Mouse (Mus musculus) embryonic facial prominence, embryonic 10.5 days (tissue): Measurements from ENCODE around the gene Tbc1d15. TPM values are rescaled to one million over a fixed set of nuclear protein-coding genes. Genes with fewer than 3 reads are reported as not detected.
A peak's percentile ranks its signal among the peaks of the same experiment; 100 is the strongest.

Source experiments
- DNase-seq: peaks from one replicate; pipeline ENCODE4 v3.0.0-alpha.2; 2017; ENCODE audit warnings: low spot score
- H3K27ac ChIP-seq: fragments of 300-500 bp; sonication (generic); replicated peaks from 2 replicates; pipeline ENCODE4 v1.5.1; 2016; ENCODE audit warnings: mild to moderate bottlenecking
- H3K27me3 ChIP-seq: fragments of 300-500 bp; sonication (generic); replicated peaks from 2 replicates; pipeline ENCODE4 v1.6.1; 2016; ENCODE audit warnings: low read depth, mild to moderate bottlenecking; ENCODE audit not compliant: poor library complexity, severe bottlenecking
- H3K36me3 ChIP-seq: fragments of 300-500 bp; sonication (generic); replicated peaks from 2 replicates; pipeline ENCODE4 v1.6.1; 2016; ENCODE audit warnings: mild to moderate bottlenecking, moderate library complexity
- H3K4me1 ChIP-seq: fragments of 300-500 bp; sonication (generic); 2 replicates; pipeline ENCODE4 v1.6.1; 2016
- H3K4me3 ChIP-seq: fragments of 300-500 bp; sonication (generic); 2 replicates; pipeline ENCODE4 v1.5.1; 2016; ENCODE audit warnings: mild to moderate bottlenecking, moderate library complexity
- H3K9me3 ChIP-seq: fragments of 300-500 bp; sonication (generic); 2 replicates; pipeline ENCODE4 v1.6.1; 2016; ENCODE audit warnings: mild to moderate bottlenecking
- WGBS: fragments of 180-500 bp; shearing (Covaris S2); methylation state at CpG from one replicate; pipeline ENCODE4 v1.1.7; 2016; 5-methylcytosine and 5-hydroxymethylcytosine counted together
- polyA plus RNA-seq: library from polyadenylated mRNA; unstranded; fragments of >200 nt; fragmentation: Nextera tagmentation; extraction: Ambion mirVana; gene quantifications from 2 replicates; pipeline ENCODE4 v1.2.1, GENCODE M21; 2016

Tbc1d15 gene
- polyA plus RNA-seq, 1 experiment from 2014 or later = 52.3 TPM

GRCm38 (mm10) chr10:115236733-115237132 lies 14.5 kb downstream of the Tbc1d15 start:
- H3K36me3 ChIP-seq = peaks cover 61% of the 10 kb centered on the region
- H3K4me3 ChIP-seq = no peak overlapping the region
- WGBS = 83% methylated on average over 4 of the region's 4 CpGs

GRCm38 (mm10) chr10:115235501-115235900 lies 15.8 kb downstream of the Tbc1d15 start:
- peaks cover 69% of the 10 kb centered on the region for H3K36me3 ChIP-seq
- no peaks in the 10 kb centered on the region for H3K4me1 ChIP-seq

More at GRCm38 (mm10) chr10:115236733-115237132, 14.5 kb downstream of the Tbc1d15 start:
- Histone ChIP-seq H3K9me3 (no peaks in the 10 kb centered on the region), H3K27ac (no peak overlapping the region), H3K27me3 (no peaks in the 10 kb centered on the region), H3K4me1 (no peaks in the 10 kb centered on the region)
- DNase-seq = no peak

DNA sequence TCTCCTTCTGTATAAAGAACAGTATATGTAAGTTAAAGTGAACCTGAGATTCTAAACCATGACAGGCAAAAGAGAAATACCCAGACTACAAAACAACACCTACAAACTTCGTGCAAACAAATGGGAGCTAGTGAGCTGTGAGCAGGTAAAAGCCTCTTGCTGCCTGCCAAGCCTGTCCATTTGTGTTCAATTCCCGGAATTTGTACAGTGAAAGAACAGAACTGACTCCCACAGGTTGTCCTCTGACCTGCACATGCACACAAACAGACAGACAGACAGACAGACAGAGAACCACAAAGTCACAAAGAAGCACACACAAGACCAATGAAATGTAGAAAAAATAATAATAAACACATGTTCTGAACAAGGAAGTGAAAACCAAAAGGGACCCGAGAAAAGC lies 17.5 kb downstream of the Tbc1d15 start:
- H3K36me3 ChIP-seq = peaks cover 58% of the 10 kb centered on the region

More at GRCm38 (mm10) chr10:115235501-115235900, 15.8 kb downstream of the Tbc1d15 start:
- H3K4me3 ChIP-seq = no peak overlapping the region
- no peak overlapping the region for H3K27ac ChIP-seq
- 94% methylated on average over 9 of the region's 9 CpGs for WGBS
- no peaks in the 10 kb centered on the region for H3K9me3 ChIP-seq
- no peaks in the 10 kb centered on the region for H3K27me3 ChIP-seq
- no peak for DNase-seq

GRCm38 (mm10) chr10:115232513-115232912 lies 18.8 kb downstream of the Tbc1d15 start:
- Histone ChIP-seq H3K4me1 (no peaks in the 10 kb centered on the region), H3K27me3 (no peaks in the 10 kb centered on the region), H3K9me3 (no peaks in the 10 kb centered on the region), H3K4me3 (no peak overlapping the region), H3K27ac (no peak overlapping the region), H3K36me3 (peaks cover 54% of the 10 kb centered on the region)
- DNase-seq = no peak
- 91% methylated on average over 3 of the region's 3 CpGs for WGBS

More for the DNA sequence above, 17.5 kb downstream of the Tbc1d15 start:
- Histone ChIP-seq H3K4me1 (no peaks in the 10 kb centered on the region), H3K27me3 (no peaks in the 10 kb centered on the region), H3K4me3 (no peak overlapping the region), H3K27ac (no peak overlapping the region), H3K9me3 (no peaks in the 10 kb centered on the region)
- no peak for DNase-seq
- WGBS = 84% methylated on average over 3 of the region's 3 CpGs

DNA sequence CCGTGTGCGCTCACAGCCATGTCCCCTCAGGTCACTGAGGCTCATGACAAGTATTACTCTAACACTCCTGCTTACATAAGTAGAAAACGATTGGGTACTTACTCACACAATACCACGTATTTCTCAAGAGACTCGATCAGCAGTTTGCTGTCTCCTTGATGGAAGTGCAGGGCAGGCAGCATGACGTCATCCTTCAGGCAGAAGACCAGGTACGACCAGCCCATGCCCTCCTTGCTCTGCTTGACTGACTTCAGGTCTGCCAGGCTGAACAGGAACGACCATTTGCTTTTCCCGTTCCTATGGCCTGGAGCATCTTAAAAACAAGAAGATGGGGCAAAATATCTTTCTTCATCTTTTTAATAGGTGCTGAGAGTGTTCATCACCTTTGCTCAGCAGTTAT lies 22.2 kb downstream of the Tbc1d15 start:
- Histone ChIP-seq H3K27me3 (no peaks in the 10 kb centered on the region), H3K9me3 (no peaks in the 10 kb centered on the region), H3K4me3 (no peak overlapping the region), H3K27ac (no peak overlapping the region), H3K36me3 (peaks cover 56% of the 10 kb centered on the region), H3K4me1 (no peaks in the 10 kb centered on the region)
- no peak for DNase-seq
- WGBS = 89% methylated on average over 9 of the region's 9 CpGs

- Histone ChIP-seq H3K4me3 (no peak overlapping the region), H3K9me3 (no peaks in the 10 kb centered on the region), H3K27me3 (no peaks in the 10 kb centered on the region), H3K36me3 (peaks cover 37% of the 10 kb centered on the region), H3K4me1 (no peaks in the 10 kb centered on the region), H3K27ac (no peak overlapping the region)
- 93% methylated on average over 7 of the region's 7 CpGs for WGBS
- DNase-seq = no peak
Observed at GRCm38 (mm10) chr10:115226586-115226985, 24.7 kb downstream of the Tbc1d15 start.

- Histone ChIP-seq H3K36me3 (peaks cover 49% of the 10 kb centered on the region), H3K27ac (no peak overlapping the region)
- 85% methylated on average over 3 of the region's 3 CpGs for WGBS
Observed at GRCm38 (mm10) chr10:115223845-115224244, 27.4 kb downstream of the Tbc1d15 start.

DNA sequence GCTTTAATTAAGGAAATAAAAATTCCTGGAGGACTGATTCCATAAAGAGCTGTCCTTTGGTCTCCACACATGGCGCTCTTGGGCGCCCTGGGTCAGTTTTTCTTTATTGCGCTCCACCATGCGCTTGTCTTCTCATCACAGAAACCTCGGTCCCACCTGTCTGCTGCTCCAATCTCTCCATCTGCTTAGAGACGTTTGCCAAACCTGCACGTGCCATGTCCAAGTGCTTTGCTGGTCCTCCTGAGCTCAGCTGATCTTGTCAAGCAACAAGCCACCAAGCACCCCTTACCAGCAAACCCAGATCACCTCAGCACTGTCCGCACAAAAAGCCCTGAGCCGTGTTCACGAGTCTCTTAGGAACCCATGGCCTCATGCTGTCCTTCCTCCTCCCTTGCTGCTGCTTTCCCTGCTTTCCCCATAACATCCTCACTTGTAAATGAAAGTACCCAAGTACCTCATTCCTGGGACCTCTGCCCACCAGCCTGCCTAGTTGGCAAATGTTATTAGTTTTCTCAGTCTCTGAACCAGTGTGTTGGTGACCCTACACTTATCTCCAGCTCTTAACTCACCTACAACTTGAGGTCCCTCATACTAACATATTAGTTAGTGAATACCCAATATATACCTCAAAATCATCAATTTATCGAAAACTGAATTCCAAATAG lies 38.2 kb downstream of the Tbc1d15 start:
- H3K4me3 ChIP-seq = no peak overlapping the region
- H3K4me1 ChIP-seq = no peaks in the 10 kb centered on the region
- H3K27me3 ChIP-seq = no peaks in the 10 kb centered on the region
- WGBS = 95% methylated on average over 11 of the region's 11 CpGs
- no peak for DNase-seq
- H3K36me3 ChIP-seq = peaks cover 86% of the 10 kb centered on the region
- H3K9me3 ChIP-seq = no peaks in the 10 kb centered on the region
- no peak overlapping the region for H3K27ac ChIP-seq

More at GRCm38 (mm10) chr10:115223845-115224244, 27.4 kb downstream of the Tbc1d15 start:
- no peaks in the 10 kb centered on the region for H3K4me1 ChIP-seq
- no peaks in the 10 kb centered on the region for H3K27me3 ChIP-seq
- no peak overlapping the region for H3K4me3 ChIP-seq
- no peak for DNase-seq
- no peaks in the 10 kb centered on the region for H3K9me3 ChIP-seq

DNA sequence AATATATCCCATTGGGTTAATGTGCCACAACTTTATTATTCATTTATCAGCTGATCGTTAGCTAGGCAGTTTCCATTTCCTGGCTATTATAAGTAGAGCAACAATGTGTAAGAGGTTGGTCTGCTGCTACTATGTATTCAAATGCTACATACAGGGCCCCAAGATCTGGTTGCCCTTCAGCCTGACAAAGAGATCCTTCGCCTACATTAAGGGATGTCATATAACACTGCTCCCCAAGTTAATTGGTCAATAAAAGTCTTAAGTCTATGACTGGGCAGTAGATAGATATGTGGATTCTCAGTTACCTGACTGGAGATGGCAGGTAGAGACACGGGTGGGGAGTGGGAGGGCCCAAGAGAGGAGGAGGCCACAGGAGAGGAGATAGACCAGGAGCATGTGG lies 45.4 kb downstream of the Tbc1d15 start:
- Histone ChIP-seq H3K4me1 (no peaks in the 10 kb centered on the region), H3K36me3 (peaks cover 76% of the 10 kb centered on the region), H3K27ac (no peak overlapping the region), H3K9me3 (no peaks in the 10 kb centered on the region), H3K27me3 (no peaks in the 10 kb centered on the region), H3K4me3 (no peak overlapping the region)
- WGBS = 85% methylated on average over 3 of the region's 3 CpGs
- DNase-seq = no peak

DNA sequence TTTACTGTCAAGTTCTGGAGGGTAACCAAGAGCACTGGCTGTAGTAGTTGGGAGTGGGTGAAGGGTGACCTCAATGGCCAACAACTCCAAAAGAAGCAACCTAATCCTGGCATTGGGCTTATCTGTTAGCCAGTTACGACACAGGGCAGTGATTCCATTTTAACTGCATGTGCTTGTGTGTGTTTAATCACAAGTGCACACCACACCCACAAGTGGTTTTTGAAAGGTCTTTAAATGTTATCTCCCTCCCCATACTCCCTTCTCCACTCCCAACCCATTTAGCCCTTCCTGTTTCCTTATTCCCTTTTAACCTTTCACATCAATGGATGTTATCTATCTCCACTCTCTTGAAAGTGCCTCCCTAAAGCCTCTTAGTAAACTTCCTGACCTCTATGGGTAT lies 46.0 kb downstream of the Tbc1d15 start:
- H3K9me3 ChIP-seq = no peaks in the 10 kb centered on the region
- no peaks in the 10 kb centered on the region for H3K27me3 ChIP-seq
- H3K27ac ChIP-seq = no peak overlapping the region
- H3K4me1 ChIP-seq = no peaks in the 10 kb centered on the region
- WGBS = 74% methylated on average over 1 of the region's 1 CpGs
- H3K36me3 ChIP-seq = peaks cover 76% of the 10 kb centered on the region
- no peak for DNase-seq
- H3K4me3 ChIP-seq = no peak overlapping the region

- Histone ChIP-seq H3K36me3 (no peaks in the 10 kb centered on the region), H3K27me3 (no peaks in the 10 kb centered on the region), H3K9me3 (no peaks in the 10 kb centered on the region), H3K4me1 (no peaks in the 10 kb centered on the region), H3K27ac (no peak overlapping the region), H3K4me3 (no peak overlapping the region)
- DNase-seq = no peak
- WGBS = 87% methylated on average over 7 of the region's 7 CpGs
Observed at GRCm38 (mm10) chr10:115191214-115191613, 60.1 kb downstream of the Tbc1d15 start.

DNA sequence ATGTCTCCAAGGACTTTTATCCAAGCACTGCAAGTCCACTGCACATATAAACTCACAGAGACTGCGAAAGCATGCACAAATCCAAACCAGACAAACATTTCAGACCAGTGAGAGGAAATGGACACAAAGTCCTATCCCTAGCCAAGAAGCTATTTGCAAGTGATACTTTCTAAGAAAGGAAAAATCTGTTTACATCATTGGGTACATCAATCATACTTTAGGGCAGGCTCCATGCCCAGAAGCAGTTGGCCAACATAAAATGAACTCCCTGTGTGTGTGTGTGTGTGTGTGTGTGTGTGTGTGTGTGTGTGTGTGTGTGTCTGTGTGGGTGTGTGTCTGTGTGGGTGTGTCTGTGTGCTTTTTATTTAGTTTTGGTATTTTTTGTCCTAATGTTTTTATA lies 63.9 kb downstream of the Tbc1d15 start:
- no peaks in the 10 kb centered on the region for H3K27me3 ChIP-seq
- no peaks in the 10 kb centered on the region for H3K36me3 ChIP-seq
- WGBS = 88% methylated on average over 1 of the region's 1 CpGs
- no peak for DNase-seq
- H3K4me1 ChIP-seq = no peaks in the 10 kb centered on the region
- H3K27ac ChIP-seq = no peak overlapping the region
- H3K4me3 ChIP-seq = no peak overlapping the region
- H3K9me3 ChIP-seq = no peaks in the 10 kb centered on the region

DNA sequence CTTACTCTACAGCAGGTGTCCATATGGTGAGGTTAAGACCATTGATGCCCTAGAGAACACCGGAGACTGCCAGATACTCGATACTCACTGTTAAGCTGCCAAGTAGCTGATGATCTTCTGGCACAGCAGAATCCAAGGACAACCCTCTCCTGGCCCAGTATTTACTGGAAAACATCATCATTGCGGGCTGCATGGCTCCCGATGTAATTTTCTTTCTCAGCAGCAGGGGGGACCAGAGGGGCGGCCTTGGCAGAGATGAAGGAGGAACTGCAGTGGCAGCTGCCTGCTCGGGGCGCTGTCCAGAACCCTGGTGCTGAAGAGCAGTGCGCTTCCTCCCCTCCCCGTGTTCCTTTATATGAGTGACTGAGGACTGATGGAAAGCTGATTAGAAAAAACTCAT lies 66.6 kb downstream of the Tbc1d15 start, which contains the start of gene Tph2:
TSS of gene Tph2 (minus strand) at position 326 of the 400 bp plus-strand sequence.
- Histone ChIP-seq H3K36me3 (no peaks in the 10 kb centered on the region), H3K4me3 (no peak within 1 kb of the TSS), H3K27me3 (no peaks in the 10 kb centered on the region), H3K27ac (no peak within 1 kb of the TSS), H3K9me3 (no peaks in the 10 kb centered on the region), H3K4me1 (no peaks in the 10 kb centered on the region)
- DNase-seq = peak; percentile 88
- 7% methylated on average over 9 of the region's 9 CpGs for WGBS
